Mouse (Mus musculus): ENCODE measurements around the gene Elfn1.

The Elfn1 gene

GRCm38 (mm10) chr5:139911506-139911905 lies 3.8 kb downstream of the Elfn1 start:
- DNase-seq: peak; percentile 37

- DNase-seq: peak; percentile 67
These were observed 4.5 kb downstream of the Elfn1 start for GRCm38 (mm10) chr5:139912121-139912771.

- DNase-seq: no peak
These were observed 13.9 kb downstream of the Elfn1 start for GRCm38 (mm10) chr5:139921666-139922065.

GRCm38 (mm10) chr5:139923867-139924266 lies 16.1 kb downstream of the Elfn1 start:
- DNase-seq: no peak

GRCm38 (mm10) chr5:139930102-139930501 lies 22.4 kb downstream of the Elfn1 start:
- DNase-seq: peak; percentile 37

- DNase-seq: peak; percentile 64
These were observed 23.2 kb downstream of the Elfn1 start for GRCm38 (mm10) chr5:139930927-139931351.

GRCm38 (mm10) chr5:139931947-139932540 lies 24.3 kb downstream of the Elfn1 start:
- DNase-seq: peak; percentile 57

- peak; percentile 91 for DNase-seq
These were observed 25.0 kb downstream of the Elfn1 start for GRCm38 (mm10) chr5:139932595-139933271.

- peak; percentile 42 for DNase-seq
These were observed 25.7 kb downstream of the Elfn1 start for GRCm38 (mm10) chr5:139933476-139933875.

- no peak for DNase-seq
These were observed 28.7 kb downstream of the Elfn1 start for GRCm38 (mm10) chr5:139936431-139936830.

GRCm38 (mm10) chr5:139944697-139945096 lies 37.0 kb downstream of the Elfn1 start:
- no peak for DNase-seq

GRCm38 (mm10) chr5:139945715-139946364 lies 38.1 kb downstream of the Elfn1 start:
- DNase-seq: no peak

GRCm38 (mm10) chr5:139947446-139947845 lies 39.7 kb downstream of the Elfn1 start:
- DNase-seq: peak; percentile 28

- no peak for DNase-seq
These were observed 40.8 kb downstream of the Elfn1 start for GRCm38 (mm10) chr5:139948552-139948951.

- peak; percentile 41 for DNase-seq
These were observed 41.6 kb downstream of the Elfn1 start for GRCm38 (mm10) chr5:139949363-139949762.

GRCm38 (mm10) chr5:139949975-139950578 lies 42.3 kb downstream of the Elfn1 start:
- no peak for DNase-seq

- DNase-seq: peak; percentile 33
These were observed 49.1 kb downstream of the Elfn1 start for GRCm38 (mm10) chr5:139956859-139957258.

- no peak for DNase-seq
These were observed 52.0 kb downstream of the Elfn1 start for GRCm38 (mm10) chr5:139959741-139960140.

- no peak for DNase-seq
These were observed 56.6 kb downstream of the Elfn1 start for GRCm38 (mm10) chr5:139964391-139964790.

GRCm38 (mm10) chr5:139965596-139965995 lies 57.9 kb downstream of the Elfn1 start:
- no peak for DNase-seq

- DNase-seq: no peak
These were observed 61.6 kb downstream of the Elfn1 start for GRCm38 (mm10) chr5:139969151-139969948.

GRCm38 (mm10) chr5:139970186-139970631 lies 62.5 kb downstream of the Elfn1 start:
- DNase-seq: peak; percentile 38
